Mouse (Mus musculus) adrenal gland, adult 18-20 months (tissue): ENCODE data around the gene Dppa5a. TPM values are rescaled to one million over a fixed set of nuclear protein-coding genes. Genes with fewer than 3 reads are reported as not detected.
"Not testable (repeated sequence)": the region's sequence is repeated elsewhere in the genome, so short reads cannot be mapped to it uniquely, and the experiment has no call there.

Source experiments
- DNase-seq, 2 experiments: peaks; one replicate each; pipeline ENCODE4 v3.0.0; 2021 to 2022; ENCODE audit warnings: low spot score in 2 of 2
- long read RNA-seq, 2 experiments: library from polyadenylated mRNA; stranded (forward); transcript quantifications; one replicate each; pipeline ENCODE4 v2.0.0; 2021
- total RNA-seq, 2 experiments: library from RNA; stranded (reverse); gene quantifications; 1 replicate in 1 of 2; 2 replicates in 1 of 2; pipeline ENCODE4 v1.2.3; 2021

Gene Dppa5a
- not detected for total RNA-seq
- long read RNA-seq, experiment 1, result 0 reads
- long read RNA-seq, experiment 2, result 0 reads

- not testable (repeated sequence) for DNase-seq
Measured at GRCm38 (mm10) chr9:78367959-78368358, at the start of gene Dppa5a. TSS of gene Dppa5a (minus strand) at chr9:78368177.

GRCm38 (mm10) chr9:78401596-78401995 lies 33.6 kb upstream of the Dppa5a start:
- no peak for DNase-seq

- no peak for DNase-seq
Measured at GRCm38 (mm10) chr9:78400570-78400969, 32.6 kb upstream of the Dppa5a start.

- DNase-seq, result no peak
Measured at GRCm38 (mm10) chr9:78396517-78396916, 28.5 kb upstream of the Dppa5a start.

GRCm38 (mm10) chr9:78395630-78396351 lies 27.8 kb upstream of the Dppa5a start, which contains the start of gene Ddx43:
TSS of gene Ddx43 (plus strand) at chr9:78395777.
- DNase-seq, result peak; percentile 8 to 22

GRCm38 (mm10) chr9:78395244-78395629 lies 27.3 kb upstream of the Dppa5a start:
- no peak for DNase-seq

GRCm38 (mm10) chr9:78394602-78395001 lies 26.6 kb upstream of the Dppa5a start:
- no peak for DNase-seq

GRCm38 (mm10) chr9:78393741-78394140 lies 25.8 kb upstream of the Dppa5a start:
- DNase-seq, result no peak

GRCm38 (mm10) chr9:78389981-78390380 lies 22.0 kb upstream of the Dppa5a start:
- no peak for DNase-seq

GRCm38 (mm10) chr9:78386947-78387346 lies 19.0 kb upstream of the Dppa5a start:
- DNase-seq, result no peak

GRCm38 (mm10) chr9:78385893-78386292 lies 17.9 kb upstream of the Dppa5a start:
- peak in 1 of 2 experiments; percentile 2 for DNase-seq

GRCm38 (mm10) chr9:78378113-78378785 lies 10.3 kb upstream of the Dppa5a start, which contains the start of gene Ooep:
TSS of gene Ooep (minus strand) at chr9:78378725.
- DNase-seq, result no peak

- DNase-seq, result no peak
Measured at GRCm38 (mm10) chr9:78377546-78377945, 9.6 kb upstream of the Dppa5a start.

GRCm38 (mm10) chr9:78375486-78375885 lies 7.5 kb upstream of the Dppa5a start:
- no peak for DNase-seq

- DNase-seq, result no peak
Measured at GRCm38 (mm10) chr9:78374885-78375389, 7.0 kb upstream of the Dppa5a start.

GRCm38 (mm10) chr9:78374397-78374796 lies 6.4 kb upstream of the Dppa5a start:
- no peak for DNase-seq

- DNase-seq, result no peak
Measured at GRCm38 (mm10) chr9:78372827-78373504, 5.0 kb upstream of the Dppa5a start.

- DNase-seq, result no peak
Measured at GRCm38 (mm10) chr9:78371441-78371840, 3.5 kb upstream of the Dppa5a start.

GRCm38 (mm10) chr9:78369786-78370185 lies 1.8 kb upstream of the Dppa5a start:
- no peak for DNase-seq

- no peak for DNase-seq
Measured at GRCm38 (mm10) chr9:78369349-78369748, 1.4 kb upstream of the Dppa5a start.

GRCm38 (mm10) chr9:78368671-78369293 lies 805 bp upstream of the Dppa5a start:
- DNase-seq, result no peak
